ENCODE assay signal across 8 mouse cellular contexts in the genomic region with DNA sequence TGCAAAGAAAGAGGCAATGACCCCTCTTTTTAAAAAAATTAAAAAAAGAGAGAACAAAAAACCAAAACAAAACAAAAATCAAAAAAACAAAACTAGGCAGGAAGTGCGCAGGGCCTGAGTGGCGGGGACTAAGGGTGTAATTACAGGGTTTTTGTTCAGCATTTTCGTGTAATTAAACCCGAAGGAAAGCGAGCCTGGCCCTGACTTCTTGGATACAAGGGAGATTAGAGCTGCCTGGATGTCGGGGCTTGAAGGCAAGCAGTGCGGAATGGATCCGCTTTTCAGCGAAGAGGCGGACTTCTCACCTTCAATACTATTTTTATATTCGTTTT. TPM values are rescaled to one million over a fixed set of nuclear protein-coding genes. Genes with fewer than 3 reads are reported as not detected.
DNase-seq lines count a peak whose midpoint lies in the region; ATAC-seq and TF ChIP-seq lines count a peak whose summit lies in the region.

No protein-coding gene starts in this region.

- TF ChIP-seq EP300 in heart, adult 2 months (IDR thresholded peaks at IDR 0.05; ENCODE audit: insufficient read depth, low read depth, low read length): no peak

- H3K9ac ChIP-seq in heart, adult 2 months (ENCODE audit: low read depth, low read length): peak overlapping the region; percentile 82
- H3K9ac ChIP-seq in forebrain, postnatal 0 days: peak overlapping the region; percentile 52
- 0 out of 2 replicates have a peak overlapping the region, but pooled peaks have one; percentile 47 for H3K9ac ChIP-seq in liver, embryonic 15.5 days

- H3K4me3 ChIP-seq in heart, adult 2 months: peak overlapping the region; percentile 49
- H3K4me3 ChIP-seq in forebrain, postnatal 0 days (ENCODE audit: low read depth, low read length): peak overlapping the region; percentile 30
- H3K4me3 ChIP-seq in liver, embryonic 15.5 days (replicated peaks): peak overlapping the region; percentile 57

- TF ChIP-seq POLR2A in heart, adult 2 months (IDR thresholded peaks at IDR 0.05; ENCODE audit: insufficient read depth, low read depth, low read length): no peak

- no peaks in the 10 kb centered on the region for H3K79me2 ChIP-seq in heart, adult 2 months (replicated peaks; ENCODE audit: control insufficient read depth, insufficient read depth, low read length)

- H3K4me2 ChIP-seq in forebrain, postnatal 0 days (ENCODE audit: low read depth): peak overlapping the region; percentile 69
- H3K4me2 ChIP-seq in liver, embryonic 15.5 days: peak overlapping the region; percentile 84

- DNase-seq in heart, adult 2 months: no peak
- no peak for DNase-seq in heart, postnatal 4 days
- DNase-seq in CD8-positive naive resting alpha-beta T cell, adult 2 months (ENCODE audit: low read depth in 2 of 2, low spot score in 2 of 2): peak; percentile 45 to 49
- DNase-seq in forebrain, postnatal 0 days: no peak
- DNase-seq in urinary bladder, adult 18-20 months (ENCODE audit: low spot score in 2 of 2): no peak
- no peak for DNase-seq in cerebellum, adult 18-20 months
- no peak for DNase-seq in gastrocnemius, postnatal 36 days

- WGBS in heart, adult 2 months: 17% methylated on average over 11 of the region's 11 CpGs
- 3% methylated on average over 11 of the region's 11 CpGs for WGBS in forebrain, postnatal 0 days
- 25% methylated on average over 11 of the region's 11 CpGs for WGBS in liver, embryonic 15.5 days (ENCODE audit: insufficient replicate concordance)

- peaks cover 24% of the 10 kb centered on the region for H3K4me1 ChIP-seq in heart, adult 2 months (ENCODE audit: control insufficient read depth, insufficient read depth, low read length)
- H3K4me1 ChIP-seq in forebrain, postnatal 0 days (ENCODE audit: insufficient read depth): peaks cover 73% of the 10 kb centered on the region
- H3K4me1 ChIP-seq in liver, embryonic 15.5 days (replicated peaks): peaks cover 87% of the 10 kb centered on the region

- intact Hi-C loops in heart, adult 2 months (cut with DNase I): loop anchor here (5.0 kb wide), 1 partner anchor 41 kb away; no protein-coding TSS in a partner anchor
- intact Hi-C loops in gastrocnemius, postnatal 36 days (cut with DNase I): no loop called here

- TF ChIP-seq CTCF in heart, adult 2 months (IDR thresholded peaks at IDR 0.05): no peak
- TF ChIP-seq CTCF in forebrain, postnatal 0 days (IDR thresholded peaks at IDR 0.05; ENCODE audit: low read depth): no peak

- H3K27ac ChIP-seq in heart, adult 2 months: peak overlapping the region; percentile 91
- peak overlapping the region; percentile 96 for H3K27ac ChIP-seq in forebrain, postnatal 0 days (ENCODE audit: low read depth, low read length)
- peak overlapping the region; percentile 89 for H3K27ac ChIP-seq in liver, embryonic 15.5 days (replicated peaks)

- no peaks in the 10 kb centered on the region for H3K9me3 ChIP-seq in forebrain, postnatal 0 days (ENCODE audit: low read length)
- no peaks in the 10 kb centered on the region for H3K9me3 ChIP-seq in liver, embryonic 15.5 days (replicated peaks)

- ATAC-seq in forebrain, postnatal 0 days: no peak
- ATAC-seq in liver, embryonic 15.5 days (ENCODE audit: insufficient read depth): no peak

- peaks cover 5% of the 10 kb centered on the region for H3K36me3 ChIP-seq in heart, adult 2 months (ENCODE audit: control insufficient read depth, insufficient read depth, low read length)
- H3K36me3 ChIP-seq in forebrain, postnatal 0 days (ENCODE audit: insufficient read depth): no peaks in the 10 kb centered on the region
- no peaks in the 10 kb centered on the region for H3K36me3 ChIP-seq in liver, embryonic 15.5 days (replicated peaks)

- H3K27me3 ChIP-seq in heart, adult 2 months (ENCODE audit: control insufficient read depth, insufficient read depth, low read length): no peaks in the 10 kb centered on the region
- H3K27me3 ChIP-seq in forebrain, postnatal 0 days (ENCODE audit: insufficient read depth, low read length): no peaks in the 10 kb centered on the region
- peaks cover 58% of the 10 kb centered on the region for H3K27me3 ChIP-seq in liver, embryonic 15.5 days

RNA-seq across cellular contexts. Expression of a gene that starts 6.8 kb away (rescaled TPM):
- 10 to 100 TPM; 32.6 to 36.9 TPM for total RNA-seq in heart, adult 2 months (2021)
- polyA plus RNA-seq in heart, adult 2 months (2012; rRNA removed): 15.6 and 20.1 TPM in 2 replicates
- total RNA-seq in heart, postnatal 4 days (2021): 10 to 100 TPM; 85.8 to 86.2 TPM
- total RNA-seq in forebrain, postnatal 0 days (2014; rRNA removed): 134 and 161 TPM in 2 replicates
- polyA plus RNA-seq in forebrain, postnatal 0 days (2015; fragmentation: Nextera tagmentation; extraction: Ambion mirVana): 86.3 and 95.7 TPM in 2 replicates
- 2.8 and 3.1 TPM in 2 replicates for polyA plus RNA-seq in liver, embryonic 15.5 days (2015; fragmentation: Nextera tagmentation; extraction: Ambion mirVana)
- 10 to 100 TPM; 18.6 to 23.7 TPM for total RNA-seq in gastrocnemius, postnatal 36 days (2021)

RNA-seq across cellular contexts. Expression of a gene that starts 55.4 kb away (rescaled TPM):
- total RNA-seq in heart, adult 2 months (2021): 10 to 100 TPM; 43.8 to 45.1 TPM
- polyA plus RNA-seq in heart, adult 2 months (2012; rRNA removed): 34.1 and 39.6 TPM in 2 replicates
- 10 to 100 TPM; 34.1 to 39.3 TPM for total RNA-seq in heart, postnatal 4 days (2021)
- 53.1 and 62.9 TPM in 2 replicates for total RNA-seq in forebrain, postnatal 0 days (2014; rRNA removed)
- polyA plus RNA-seq in forebrain, postnatal 0 days (2015; fragmentation: Nextera tagmentation; extraction: Ambion mirVana): 28.4 and 38.1 TPM in 2 replicates
- 7.8 and 8.2 TPM in 2 replicates for polyA plus RNA-seq in liver, embryonic 15.5 days (2015; fragmentation: Nextera tagmentation; extraction: Ambion mirVana)
- total RNA-seq in gastrocnemius, postnatal 36 days (2021): 10 to 100 TPM; 26.3 to 30.3 TPM

Comparison
In these comparisons a context has a peak if more than half of its experiments do, and no peak if none do; other contexts are left out.
1. DNase-seq: peak in CD8-positive naive resting alpha-beta T cell, adult 2 months (2 of 2); none in heart, adult 2 months (0 of 2), heart, postnatal 4 days (single experiment), forebrain, postnatal 0 days (single experiment), urinary bladder, adult 18-20 months (0 of 2), cerebellum, adult 18-20 months (0 of 2) and gastrocnemius, postnatal 36 days (0 of 2).
2. Peak in every context shown above with its lines, with median percentiles within 50 percentile points of each other: H3K27ac ChIP-seq, H3K4me3 ChIP-seq and H3K9ac ChIP-seq.